Mouse (Mus musculus) lung, embryonic 14.5 days (tissue): ENCODE data around the gene Jade2. TPM values are rescaled to one million over a fixed set of nuclear protein-coding genes. Genes with fewer than 3 reads are reported as not detected.

Experiments
- ATAC-seq: fragments of 200-750 bp; cut with Nextera tagmentation; 2 replicates; pipeline ENCODE4 v1.8.0; 2017; ENCODE audit warnings: mild to moderate bottlenecking, moderate TSS enrichment, moderate library complexity; ENCODE audit not compliant: insufficient read depth
- DNase-seq: peaks from one replicate; pipeline ENCODE4 v3.0.0-alpha.2; 2015
- H3K27ac ChIP-seq: fragments of 300-500 bp; sonication (generic); 2 replicates; pipeline ENCODE4 v1.5.1; 2014; ENCODE audit warnings: low read depth, mild to moderate bottlenecking, moderate library complexity
- H3K27me3 ChIP-seq: fragments of 300-500 bp; sonication (generic); 2 replicates; pipeline ENCODE4 v1.6.1; 2014; ENCODE audit warnings: low read length, control low read depth; ENCODE audit not compliant: insufficient read depth
- H3K36me3 ChIP-seq: fragments of 300-500 bp; sonication (generic); 2 replicates; pipeline ENCODE4 v1.6.1; 2014; ENCODE audit warnings: control low read depth; ENCODE audit not compliant: insufficient read depth
- H3K4me1 ChIP-seq: fragments of 300-500 bp; sonication (generic); 2 replicates; pipeline ENCODE4 v1.6.1; 2014; ENCODE audit warnings: antibody characterized with exemption, control low read depth; ENCODE audit not compliant: insufficient read depth
- H3K4me2 ChIP-seq: fragments of 300-500 bp; sonication (generic); 2 replicates; pipeline ENCODE4 v1.6.1; 2014; ENCODE audit warnings: mild to moderate bottlenecking
- H3K4me3 ChIP-seq: fragments of 300-500 bp; sonication (generic); 2 replicates; pipeline ENCODE4 v1.5.1; 2014; ENCODE audit warnings: low read depth, low read length
- H3K9ac ChIP-seq: fragments of 300-500 bp; sonication (generic); 2 replicates; pipeline ENCODE4 v1.6.1; 2014
- H3K9me3 ChIP-seq: fragments of 300-500 bp; sonication (generic); 2 replicates; pipeline ENCODE4 v1.6.1; 2016; ENCODE audit warnings: low read depth, low read length, control low read depth
- CTCF ChIP-seq: IDR thresholded peaks from 2 replicates; pipeline ENCODE4 v1.5.1; 2016; ENCODE audit warnings: antibody characterized with exemption, low read depth
- WGBS: fragments of 180-500 bp; shearing (Covaris S2); extraction: QIAGEN DNeasy Blood & Tissue Kit; methylation state at CpG from one replicate; pipeline ENCODE4 v1.1.7; 2014; 5-methylcytosine and 5-hydroxymethylcytosine counted together
- polyA plus RNA-seq: library from polyadenylated mRNA; unstranded; fragments of >200 nt; fragmentation: Nextera tagmentation; extraction: Ambion mirVana; gene quantifications from 2 replicates; pipeline ENCODE4 v1.2.1, GENCODE M21; 2014

Jade2 gene
- polyA plus RNA-seq, 1 experiment from 2014 or later, result 1.6 TPM

- no peak overlapping the region for H3K9ac ChIP-seq
- TF ChIP-seq CTCF, result no peak
- WGBS, result 72% methylated on average over 11 of the region's 11 CpGs
- H3K4me1 ChIP-seq, result peaks cover 12% of the 10 kb centered on the region; the same call in 1 of the 2 replicates
- H3K27ac ChIP-seq, result no peak overlapping the region
- no peak overlapping the region for H3K4me2 ChIP-seq
- H3K9me3 ChIP-seq, result no peaks in the 10 kb centered on the region
- no peak overlapping the region for H3K4me3 ChIP-seq
- no peak for ATAC-seq
- H3K27me3 ChIP-seq, result no peaks in the 10 kb centered on the region
- peak; percentile 31 for DNase-seq
- H3K36me3 ChIP-seq, result peaks cover 8% of the 10 kb centered on the region; the same call in 1 of the 2 replicates
Measured at GRCm38 (mm10) chr11:51850741-51851330, 6.6 kb downstream of the Jade2 start.

GRCm38 (mm10) chr11:51848324-51848723, 9.1 kb downstream of the Jade2 start:
- no peak overlapping the region for H3K27ac ChIP-seq
- TF ChIP-seq CTCF, result no peak
- H3K36me3 ChIP-seq, result peaks cover 12% of the 10 kb centered on the region; the same call in 1 of the 2 replicates
- no peaks in the 10 kb centered on the region for H3K9me3 ChIP-seq
- H3K4me3 ChIP-seq, result no peak overlapping the region
- DNase-seq (no peak), ATAC-seq (no peak)
- no peak overlapping the region for H3K9ac ChIP-seq
- peaks cover 8% of the 10 kb centered on the region; the same call in 1 of the 2 replicates for H3K4me1 ChIP-seq
- 85% methylated on average over 3 of the region's 3 CpGs for WGBS
- no peak overlapping the region for H3K4me2 ChIP-seq
- H3K27me3 ChIP-seq, result no peaks in the 10 kb centered on the region

GRCm38 (mm10) chr11:51847902-51848301, 9.6 kb downstream of the Jade2 start:
- no peak overlapping the region for H3K4me2 ChIP-seq
- no peak overlapping the region for H3K9ac ChIP-seq
- peaks cover 12% of the 10 kb centered on the region; the same call in 1 of the 2 replicates for H3K36me3 ChIP-seq
- no peaks in the 10 kb centered on the region for H3K9me3 ChIP-seq
- WGBS, result 79% methylated on average over 1 of the region's 1 CpGs
- no peak for DNase-seq
- H3K27me3 ChIP-seq, result no peaks in the 10 kb centered on the region
- no peak for TF ChIP-seq CTCF
- peaks cover 8% of the 10 kb centered on the region; the same call in 1 of the 2 replicates for H3K4me1 ChIP-seq
- ATAC-seq, result no peak
- no peak overlapping the region for H3K4me3 ChIP-seq
- no peak overlapping the region for H3K27ac ChIP-seq

- 86% methylated on average over 16 of the region's 16 CpGs for WGBS
- Histone ChIP-seq H3K4me1 (no peaks in the 10 kb centered on the region), H3K9ac (no peak overlapping the region), H3K4me2 (no peak overlapping the region), H3K36me3 (peaks cover 12% of the 10 kb centered on the region; the same call in 1 of the 2 replicates), H3K27ac (no peak overlapping the region), H3K4me3 (no peak overlapping the region), H3K9me3 (no peaks in the 10 kb centered on the region), H3K27me3 (no peaks in the 10 kb centered on the region)
- no peak for TF ChIP-seq CTCF
- no peak for ATAC-seq
- no peak for DNase-seq
Measured at GRCm38 (mm10) chr11:51845981-51846883, 11.2 kb downstream of the Jade2 start.

GRCm38 (mm10) chr11:51844529-51845098, 12.8 kb downstream of the Jade2 start:
- H3K27ac ChIP-seq, result no peak overlapping the region
- H3K4me3 ChIP-seq, result no peak overlapping the region
- TF ChIP-seq CTCF, result no peak
- WGBS, result 59% methylated on average over 10 of the region's 10 CpGs
- H3K9me3 ChIP-seq, result no peaks in the 10 kb centered on the region
- no peaks in the 10 kb centered on the region for H3K27me3 ChIP-seq
- DNase-seq (no peak), ATAC-seq (no peak)
- no peak overlapping the region for H3K9ac ChIP-seq
- no peak overlapping the region for H3K4me2 ChIP-seq
- H3K36me3 ChIP-seq, result peaks cover 12% of the 10 kb centered on the region; the same call in 1 of the 2 replicates
- no peaks in the 10 kb centered on the region for H3K4me1 ChIP-seq

- no peak for TF ChIP-seq CTCF
Measured at GRCm38 (mm10) chr11:51843898-51844297, 13.6 kb downstream of the Jade2 start.

GRCm38 (mm10) chr11:51843168-51843567, 14.3 kb downstream of the Jade2 start:
- no peaks in the 10 kb centered on the region for H3K9me3 ChIP-seq
- TF ChIP-seq CTCF, result no peak
- no peaks in the 10 kb centered on the region for H3K27me3 ChIP-seq
- no peak for DNase-seq
- no peak overlapping the region for H3K4me3 ChIP-seq
- H3K9ac ChIP-seq, result no peak overlapping the region
- WGBS, result 93% methylated on average over 4 of the region's 4 CpGs
- peaks cover 12% of the 10 kb centered on the region; the same call in 1 of the 2 replicates for H3K36me3 ChIP-seq
- no peaks in the 10 kb centered on the region for H3K4me1 ChIP-seq
- no peak overlapping the region for H3K27ac ChIP-seq
- ATAC-seq, result no peak
- no peak overlapping the region for H3K4me2 ChIP-seq

More at GRCm38 (mm10) chr11:51843898-51844297, 13.6 kb downstream of the Jade2 start:
- DNase-seq, result peak; percentile 65
- Histone ChIP-seq H3K9ac (no peak overlapping the region), H3K9me3 (no peaks in the 10 kb centered on the region), H3K4me2 (no peak overlapping the region), H3K36me3 (peaks cover 12% of the 10 kb centered on the region; the same call in 1 of the 2 replicates), H3K4me1 (no peaks in the 10 kb centered on the region), H3K4me3 (no peak overlapping the region), H3K27me3 (no peaks in the 10 kb centered on the region), H3K27ac (no peak overlapping the region)
- no peak for ATAC-seq
